Mouse (Mus musculus) urinary bladder, postnatal 25 days (tissue): ENCODE data around the gene Cd151.

Experiments
- DNase-seq: peaks from one replicate; pipeline ENCODE4 v3.0.0; 2022; ENCODE audit warnings: low spot score

The Cd151 gene

GRCm38 (mm10) chr7:141467230-141468030 is at the start of gene Cd151:
TSS of gene Cd151 (plus strand) at chr7:141467392.
- peak; percentile 90 for DNase-seq

- no peak for DNase-seq
Measured at GRCm38 (mm10) chr7:141417731-141418681, 49.2 kb upstream of the Cd151 start.

- DNase-seq = no peak
Measured at GRCm38 (mm10) chr7:141418970-141419369, 48.2 kb upstream of the Cd151 start.

GRCm38 (mm10) chr7:141420030-141420702 is 47.0 kb upstream of the Cd151 start:
- no peak for DNase-seq

GRCm38 (mm10) chr7:141423811-141424210 is 43.4 kb upstream of the Cd151 start:
- no peak for DNase-seq

- no peak for DNase-seq
Measured at GRCm38 (mm10) chr7:141426948-141427730, 40.1 kb upstream of the Cd151 start.

GRCm38 (mm10) chr7:141428701-141429100 is 38.5 kb upstream of the Cd151 start:
- DNase-seq = no peak

GRCm38 (mm10) chr7:141429310-141429709 is 37.9 kb upstream of the Cd151 start, which contains the start of gene Cend1:
TSS of gene Cend1 (minus strand) at chr7:141429491.
- no peak for DNase-seq

GRCm38 (mm10) chr7:141429840-141430584 is 37.2 kb upstream of the Cd151 start:
- DNase-seq = no peak

- DNase-seq = no peak
Measured at GRCm38 (mm10) chr7:141430585-141431240, 36.5 kb upstream of the Cd151 start.

GRCm38 (mm10) chr7:141431434-141432185 is 35.6 kb upstream of the Cd151 start:
- no peak for DNase-seq

GRCm38 (mm10) chr7:141432186-141432611 is 35.0 kb upstream of the Cd151 start:
- DNase-seq = no peak

GRCm38 (mm10) chr7:141432741-141433516 is 34.3 kb upstream of the Cd151 start:
- DNase-seq = no peak

GRCm38 (mm10) chr7:141433517-141434400 is 33.4 kb upstream of the Cd151 start:
- DNase-seq = no peak

- no peak for DNase-seq
Measured at GRCm38 (mm10) chr7:141434464-141434863, 32.7 kb upstream of the Cd151 start.

- DNase-seq = no peak
Measured at GRCm38 (mm10) chr7:141435129-141435855, 31.9 kb upstream of the Cd151 start.
